Mouse (Mus musculus): ENCODE measurements around the gene Nek8. TPM values are rescaled to one million over a fixed set of nuclear protein-coding genes. Genes with fewer than 3 reads are reported as not detected.
A peak's percentile ranks its signal among the peaks of the same experiment; 100 is the strongest.

Nek8 gene
- polyA plus RNA-seq, 1 experiment from 2014 or later, result 16.7 TPM

DNA sequence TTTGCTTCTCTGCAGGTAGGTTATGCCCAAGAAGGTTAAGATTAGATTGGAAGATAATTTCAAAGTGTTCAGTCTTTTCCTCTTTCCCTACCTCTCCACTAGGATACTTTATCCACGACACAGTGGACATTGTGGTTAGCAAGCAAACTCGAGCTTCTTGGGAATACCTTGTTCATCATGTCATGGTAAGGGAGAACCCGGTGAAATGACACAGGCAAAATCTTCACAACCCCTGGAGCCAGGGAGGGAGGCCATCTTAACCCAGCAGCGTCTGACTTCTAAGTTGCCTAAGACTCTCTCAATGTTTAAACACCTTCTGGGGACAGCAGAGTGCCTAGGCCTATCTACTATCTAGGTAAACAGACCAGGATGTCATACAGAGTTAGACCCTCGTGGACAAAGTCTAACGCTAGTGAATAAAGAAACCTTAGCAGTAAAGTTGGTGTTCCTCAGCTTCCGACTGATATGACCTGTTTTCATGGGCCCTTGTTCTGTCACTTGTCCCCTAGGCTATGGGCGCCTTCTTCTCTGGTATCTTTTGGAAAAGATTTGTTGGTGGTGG is 3.0 kb upstream of the Nek8 start:
- Histone ChIP-seq H3K4me2 (ENCODE audit: low read depth, low read length) (peak overlapping the region; percentile 94), H3K9me3 (replicated peaks; ENCODE audit: control insufficient read depth, low read length) (no peaks in the 10 kb centered on the region), H3K4me3 (replicated peaks; ENCODE audit: low read length) (peak overlapping the region; percentile 70), H3K27ac (ENCODE audit: low read length) (peak overlapping the region; percentile 99), H3K9ac (ENCODE audit: low read length) (peak overlapping the region; percentile 88), H3K4me1 (ENCODE audit: control insufficient read depth, insufficient read depth, low read length) (peaks cover 49% of the 10 kb centered on the region), H3K27me3 (ENCODE audit: control insufficient read depth, insufficient read depth, low read length) (no peaks in the 10 kb centered on the region), H3K36me3 (ENCODE audit: control insufficient read depth, insufficient read depth, low read length) (peaks cover 8% of the 10 kb centered on the region; the same call in 1 of the 2 replicates)
- ATAC-seq (ENCODE audit: insufficient read depth, low FRiP score), result no peak
- 20% methylated on average over 8 of the region's 8 CpGs for WGBS

DNA sequence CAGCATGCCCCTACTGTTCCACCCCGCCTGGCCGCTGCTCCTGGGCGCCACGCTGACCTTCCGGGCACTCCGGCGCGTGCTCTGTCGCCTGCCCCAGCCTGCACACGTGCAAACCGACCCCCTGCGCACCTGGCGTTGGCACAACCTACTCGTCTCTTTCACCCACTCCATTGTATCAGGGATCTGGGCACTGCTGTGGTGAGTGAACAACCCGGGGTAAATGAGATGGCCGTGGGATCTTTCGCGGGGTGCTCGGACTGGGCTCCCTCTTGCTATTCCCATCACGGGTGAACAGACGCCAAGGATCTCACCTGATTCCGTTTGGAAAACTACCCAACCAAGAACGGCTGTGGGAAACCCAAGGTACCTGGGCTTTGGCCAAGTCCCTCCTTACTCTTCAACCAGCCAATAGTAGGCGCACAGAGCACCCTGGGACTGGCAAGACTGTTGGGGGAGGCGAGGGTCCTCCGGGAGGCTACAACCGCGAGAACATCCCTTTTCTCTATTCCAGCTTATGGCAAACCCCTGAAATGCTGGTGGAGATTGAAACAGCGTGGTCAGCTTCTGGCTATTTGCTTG is 2.5 kb upstream of the Nek8 start:
- 2% methylated on average over 29 of the region's 29 CpGs for WGBS
- Histone ChIP-seq H3K9me3 (replicated peaks; ENCODE audit: control insufficient read depth, low read length) (no peaks in the 10 kb centered on the region), H3K4me1 (ENCODE audit: control insufficient read depth, insufficient read depth, low read length) (peaks cover 49% of the 10 kb centered on the region), H3K27me3 (ENCODE audit: control insufficient read depth, insufficient read depth, low read length) (no peaks in the 10 kb centered on the region), H3K4me3 (replicated peaks; ENCODE audit: low read length) (peak overlapping the region; percentile 70), H3K4me2 (ENCODE audit: low read depth, low read length) (peak overlapping the region; percentile 94), H3K36me3 (ENCODE audit: control insufficient read depth, insufficient read depth, low read length) (peaks cover 8% of the 10 kb centered on the region; the same call in 1 of the 2 replicates), H3K9ac (ENCODE audit: low read length) (peak overlapping the region; percentile 88), H3K27ac (ENCODE audit: low read length) (peak overlapping the region; percentile 99)
- no peak for ATAC-seq (ENCODE audit: insufficient read depth, low FRiP score)

DNA sequence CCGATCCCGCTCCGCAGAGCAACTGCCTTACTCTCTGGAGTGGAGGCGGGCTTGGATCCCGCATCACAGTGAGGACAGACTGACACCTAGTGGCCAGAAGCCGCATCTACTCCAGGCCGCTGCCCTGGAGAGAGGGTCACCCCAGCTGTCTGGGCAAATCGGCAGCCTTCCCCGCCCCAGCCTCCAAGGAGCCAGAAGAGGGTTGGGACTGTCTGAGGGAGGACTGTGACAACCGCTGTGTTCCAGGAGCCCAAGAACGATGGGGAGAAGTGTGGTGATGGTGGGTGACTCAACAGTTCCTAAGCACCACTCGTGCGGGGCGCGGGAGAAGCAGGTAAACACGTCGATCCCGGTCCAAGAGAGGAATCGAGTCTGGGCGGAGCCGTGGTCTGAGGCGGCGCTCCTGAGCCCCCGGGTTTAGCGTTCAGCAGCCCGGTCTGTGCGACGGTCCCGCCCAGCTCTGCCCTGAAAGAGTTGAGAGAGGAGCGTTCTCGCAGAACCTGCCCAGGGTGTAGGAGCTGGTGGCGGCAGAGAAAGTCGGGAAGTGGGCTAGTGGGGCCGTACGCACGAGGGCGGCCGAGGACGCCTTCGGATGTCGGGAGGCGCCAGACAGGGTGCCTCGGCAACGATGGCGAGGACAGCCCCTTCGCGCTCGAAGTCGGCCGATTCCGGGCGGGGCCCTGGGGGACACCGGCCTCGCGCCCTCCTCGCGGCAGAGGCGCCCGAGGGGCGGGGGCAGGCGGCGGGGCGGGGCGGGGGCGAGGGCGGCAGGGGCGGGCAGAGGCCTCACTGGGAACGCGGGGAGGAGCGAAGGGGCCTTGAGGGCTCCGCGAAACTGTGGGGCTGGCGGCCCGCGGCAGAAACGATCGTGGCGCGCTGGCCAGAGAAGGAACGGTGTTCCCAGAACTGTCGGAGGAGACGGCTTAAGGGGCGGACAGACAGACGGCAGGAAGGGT is 1.7 kb upstream of the Nek8 start:
- Histone ChIP-seq H3K36me3 (ENCODE audit: control insufficient read depth, insufficient read depth, low read length) (peaks cover 8% of the 10 kb centered on the region; the same call in 1 of the 2 replicates), H3K27me3 (ENCODE audit: control insufficient read depth, insufficient read depth, low read length) (no peaks in the 10 kb centered on the region), H3K4me2 (ENCODE audit: low read depth, low read length) (peak overlapping the region; percentile 94), H3K27ac (ENCODE audit: low read length) (peak overlapping the region; percentile 99), H3K4me3 (replicated peaks; ENCODE audit: low read length) (peak overlapping the region; percentile 70), H3K9me3 (replicated peaks; ENCODE audit: control insufficient read depth, low read length) (no peaks in the 10 kb centered on the region), H3K4me1 (ENCODE audit: control insufficient read depth, insufficient read depth, low read length) (peaks cover 49% of the 10 kb centered on the region), H3K9ac (ENCODE audit: low read length) (peak overlapping the region; percentile 88)
- ATAC-seq (ENCODE audit: insufficient read depth, low FRiP score), result peak; percentile 89
- under 1% methylated on average over 68 of the region's 84 CpGs for WGBS

DNA sequence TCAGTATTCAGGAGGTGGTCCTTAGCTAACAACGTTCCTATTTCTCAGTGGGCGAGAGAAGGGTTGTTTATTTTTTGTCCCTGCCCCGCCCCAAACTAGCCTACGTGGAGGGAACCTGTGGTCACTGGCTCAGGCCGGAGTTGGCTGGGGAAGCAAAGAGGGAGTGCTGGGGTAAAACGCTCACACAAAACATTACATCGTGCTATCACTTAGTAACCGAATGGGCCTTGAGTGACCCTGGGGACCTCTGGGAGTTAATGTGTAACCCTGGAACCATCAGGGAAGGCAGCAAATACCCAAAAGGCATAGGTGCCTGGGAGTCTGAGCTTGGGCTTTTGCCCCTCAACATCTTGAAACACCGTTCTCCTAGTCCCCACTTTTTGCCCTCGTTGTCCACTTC is 962 bp upstream of the Nek8 start:
- Histone ChIP-seq H3K4me2 (ENCODE audit: low read depth, low read length) (peak overlapping the region; percentile 94), H3K27ac (ENCODE audit: low read length) (peak overlapping the region; percentile 99), H3K27me3 (ENCODE audit: control insufficient read depth, insufficient read depth, low read length) (no peaks in the 10 kb centered on the region), H3K36me3 (ENCODE audit: control insufficient read depth, insufficient read depth, low read length) (peaks cover 8% of the 10 kb centered on the region; the same call in 1 of the 2 replicates), H3K4me3 (replicated peaks; ENCODE audit: low read length) (peak overlapping the region; percentile 70), H3K9ac (ENCODE audit: low read length) (peak overlapping the region; percentile 88), H3K4me1 (ENCODE audit: control insufficient read depth, insufficient read depth, low read length) (peaks cover 52% of the 10 kb centered on the region), H3K9me3 (replicated peaks; ENCODE audit: control insufficient read depth, low read length) (no peaks in the 10 kb centered on the region)
- ATAC-seq (ENCODE audit: insufficient read depth, low FRiP score), result peak; percentile 12; the same call in 1 of the 2 replicates
- WGBS, result 2% methylated on average over 10 of the region's 10 CpGs

DNA sequence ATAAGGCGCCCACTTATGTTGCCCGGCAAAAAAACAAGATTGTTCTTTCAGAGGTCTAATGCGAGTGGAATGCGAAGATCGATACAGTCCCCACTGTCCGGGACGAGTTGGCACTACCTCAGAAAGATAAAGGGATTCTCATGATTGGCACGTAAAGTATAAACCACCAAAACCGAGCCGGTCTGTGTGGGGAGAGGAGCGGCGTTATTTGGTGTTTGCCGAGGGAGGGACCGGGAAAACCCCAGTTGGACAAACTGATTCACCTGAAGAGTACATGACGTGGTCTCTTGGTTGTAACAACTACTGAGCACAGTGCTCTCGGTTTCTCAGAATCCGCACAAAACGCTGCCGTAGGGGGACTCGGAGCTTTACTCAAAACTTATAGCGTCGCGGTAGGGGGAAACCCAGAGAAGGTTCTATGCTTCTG is 443 bp upstream of the Nek8 start:
- no peak for ATAC-seq (ENCODE audit: insufficient read depth, low FRiP score)

DNA sequence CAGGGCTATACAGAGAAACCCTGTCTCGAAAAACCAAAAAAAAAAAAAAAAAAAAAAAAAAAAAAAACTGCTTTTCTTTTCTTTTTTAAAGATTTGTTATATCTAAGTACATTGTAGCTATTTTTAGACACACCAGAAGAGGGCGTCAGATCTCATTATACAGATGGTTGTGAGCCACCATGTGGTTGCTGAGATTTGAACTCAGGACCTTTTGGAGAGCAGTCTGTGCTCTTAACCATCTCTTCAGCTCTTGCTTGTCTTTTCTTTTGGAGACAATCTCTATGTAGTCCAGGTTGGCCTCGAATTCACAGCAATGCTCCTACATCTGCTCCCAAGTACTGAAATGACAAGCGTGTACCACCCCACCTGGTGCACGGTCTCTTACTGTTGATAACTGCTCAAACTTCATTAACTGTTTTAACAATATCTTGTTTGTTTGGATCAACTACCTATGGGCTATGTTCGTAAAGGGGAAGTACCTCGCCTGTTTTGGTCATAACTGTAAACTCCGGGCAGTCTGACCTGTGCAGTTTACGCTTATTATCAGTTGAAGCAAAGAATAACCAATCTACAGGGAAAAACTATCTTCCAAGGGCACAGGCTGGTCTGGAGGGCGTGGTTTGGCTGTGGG is 589 bp downstream of the Nek8 start:
- peak overlapping the region; percentile 88 for H3K9ac ChIP-seq (ENCODE audit: low read length)
- peak overlapping the region; percentile 94 for H3K4me2 ChIP-seq (ENCODE audit: low read depth, low read length)
- H3K4me3 ChIP-seq (replicated peaks; ENCODE audit: low read length), result peak overlapping the region; percentile 70
- WGBS, result under 1% methylated on average over 9 of the region's 10 CpGs
- no peaks in the 10 kb centered on the region for H3K27me3 ChIP-seq (ENCODE audit: control insufficient read depth, insufficient read depth, low read length)
- no peak for ATAC-seq (ENCODE audit: insufficient read depth, low FRiP score)
- peak overlapping the region; percentile 99 for H3K27ac ChIP-seq (ENCODE audit: low read length)
- H3K36me3 ChIP-seq (ENCODE audit: control insufficient read depth, insufficient read depth, low read length), result 0 out of 2 replicates have a peak, but pooled peaks cover 5% of the 10 kb centered on the region
- H3K4me1 ChIP-seq (ENCODE audit: control insufficient read depth, insufficient read depth, low read length), result peaks cover 42% of the 10 kb centered on the region
- H3K9me3 ChIP-seq (replicated peaks; ENCODE audit: control insufficient read depth, low read length), result no peaks in the 10 kb centered on the region

More for the DNA sequence above, 443 bp upstream of the Nek8 start:
- H3K9me3 ChIP-seq (replicated peaks; ENCODE audit: control insufficient read depth, low read length), result no peaks in the 10 kb centered on the region
- H3K27ac ChIP-seq (ENCODE audit: low read length), result peak overlapping the region; percentile 99
- no peaks in the 10 kb centered on the region for H3K27me3 ChIP-seq (ENCODE audit: control insufficient read depth, insufficient read depth, low read length)
- peaks cover 8% of the 10 kb centered on the region; the same call in 1 of the 2 replicates for H3K36me3 ChIP-seq (ENCODE audit: control insufficient read depth, insufficient read depth, low read length)
- peaks cover 49% of the 10 kb centered on the region for H3K4me1 ChIP-seq (ENCODE audit: control insufficient read depth, insufficient read depth, low read length)
- H3K9ac ChIP-seq (ENCODE audit: low read length), result peak overlapping the region; percentile 88
- H3K4me3 ChIP-seq (replicated peaks; ENCODE audit: low read length), result peak overlapping the region; percentile 70
- H3K4me2 ChIP-seq (ENCODE audit: low read depth, low read length), result peak overlapping the region; percentile 94
- under 1% methylated on average over 23 of the region's 23 CpGs for WGBS

DNA sequence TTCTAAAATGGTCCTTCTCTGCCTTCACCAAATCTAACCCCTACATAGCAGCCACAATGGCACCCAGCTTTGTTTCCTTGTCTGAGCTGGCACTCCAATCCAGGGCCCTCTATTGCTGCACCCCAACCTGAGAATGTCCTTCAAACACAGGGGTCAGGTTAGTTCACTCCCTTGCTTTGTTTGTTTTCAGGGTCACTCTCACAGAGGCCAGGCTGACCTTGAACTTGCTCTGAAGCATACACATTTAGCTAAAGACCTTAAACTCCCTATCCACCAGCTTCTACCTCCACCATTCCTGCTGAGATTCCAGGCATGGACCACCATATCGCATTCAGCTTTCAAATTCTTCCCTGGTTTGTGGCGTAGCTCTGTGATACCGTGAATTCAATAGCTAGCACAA is 2.0 kb downstream of the Nek8 start:
- no peaks in the 10 kb centered on the region for H3K9me3 ChIP-seq (replicated peaks; ENCODE audit: control insufficient read depth, low read length)
- no peak for ATAC-seq (ENCODE audit: insufficient read depth, low FRiP score)
- H3K4me2 ChIP-seq (ENCODE audit: low read depth, low read length), result no peak overlapping the region
- no peaks in the 10 kb centered on the region for H3K27me3 ChIP-seq (ENCODE audit: control insufficient read depth, insufficient read depth, low read length)
- H3K27ac ChIP-seq (ENCODE audit: low read length), result no peak overlapping the region
- 86% methylated on average over 3 of the region's 3 CpGs for WGBS
- H3K4me3 ChIP-seq (replicated peaks; ENCODE audit: low read length), result no peak overlapping the region
- H3K9ac ChIP-seq (ENCODE audit: low read length), result no peak overlapping the region
- H3K36me3 ChIP-seq (ENCODE audit: control insufficient read depth, insufficient read depth, low read length), result no peaks in the 10 kb centered on the region
- H3K4me1 ChIP-seq (ENCODE audit: control insufficient read depth, insufficient read depth, low read length), result peaks cover 28% of the 10 kb centered on the region

DNA sequence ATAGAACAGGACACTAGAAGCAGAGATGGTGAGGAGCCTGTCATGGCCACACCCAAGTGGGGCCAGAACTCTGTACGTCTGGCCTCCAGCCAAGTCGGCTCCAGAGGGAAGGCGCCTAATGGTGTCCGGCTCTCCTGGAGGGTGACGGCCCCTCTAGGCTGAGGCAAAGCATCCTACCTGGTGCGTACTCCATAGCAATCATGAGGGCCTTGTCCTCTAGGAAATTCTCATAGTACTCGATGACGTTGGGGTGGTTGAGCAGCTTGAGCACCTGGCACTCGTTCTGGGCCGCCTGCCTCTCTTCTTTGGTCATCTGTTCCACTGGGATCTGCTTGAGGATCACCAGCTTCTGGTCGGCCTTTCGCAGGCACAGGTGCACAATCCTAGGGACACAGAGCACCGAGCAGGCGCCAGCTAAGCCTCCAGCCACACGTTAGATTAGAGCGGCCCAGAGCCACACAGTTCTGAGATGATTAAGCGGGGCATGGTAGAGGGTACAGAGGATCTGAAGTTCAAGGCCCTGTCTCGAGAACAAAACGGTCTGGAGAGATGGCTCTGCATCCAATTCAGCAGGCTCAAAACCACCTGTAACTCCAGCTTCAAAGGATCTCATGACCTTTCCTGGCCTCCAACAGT is 3.6 kb downstream of the Nek8 start:
- H3K27me3 ChIP-seq (ENCODE audit: control insufficient read depth, insufficient read depth, low read length), result no peaks in the 10 kb centered on the region
- no peaks in the 10 kb centered on the region for H3K36me3 ChIP-seq (ENCODE audit: control insufficient read depth, insufficient read depth, low read length)
- peaks cover 20% of the 10 kb centered on the region for H3K4me1 ChIP-seq (ENCODE audit: control insufficient read depth, insufficient read depth, low read length)
- no peak overlapping the region for H3K4me3 ChIP-seq (replicated peaks; ENCODE audit: low read length)
- WGBS, result 82% methylated on average over 19 of the region's 19 CpGs
- H3K4me2 ChIP-seq (ENCODE audit: low read depth, low read length), result no peak overlapping the region
- no peak overlapping the region for H3K27ac ChIP-seq (ENCODE audit: low read length)
- H3K9me3 ChIP-seq (replicated peaks; ENCODE audit: control insufficient read depth, low read length), result no peaks in the 10 kb centered on the region
- ATAC-seq (ENCODE audit: insufficient read depth, low FRiP score), result no peak
- no peak overlapping the region for H3K9ac ChIP-seq (ENCODE audit: low read length)

Measured in stomach, embryonic 16.5 days (tissue).